Mouse (Mus musculus) stomach, postnatal 0 days (tissue): ENCODE measurements at regions not wholly inside any gene's neighbourhood (a gene's known extent, or its start where the extent isn't known, plus 50 kb on each side); places are given as distances from the start of the nearest gene placed in this dataset.
A peak's percentile ranks its signal among the peaks of the same experiment; 100 is the strongest.

Experiments used
- ATAC-seq: fragments of 200-750 bp; cut with Nextera tagmentation; 2 replicates; pipeline ENCODE4 v1.8.0; 2017; ENCODE audit not compliant: low FRiP score, low TSS enrichment
- DNase-seq: peaks from one replicate; pipeline ENCODE4 v3.0.0-alpha.2; 2016; ENCODE audit warnings: low spot score
- H3K27ac ChIP-seq: fragments of 300-500 bp; sonication (generic); replicated peaks from 2 replicates; pipeline ENCODE4 v1.5.1; 2014; ENCODE audit warnings: mild to moderate bottlenecking, control low read depth
- H3K27me3 ChIP-seq: fragments of 300-500 bp; sonication (generic); 2 replicates; pipeline ENCODE4 v1.6.1; 2014; ENCODE audit warnings: low read length; ENCODE audit not compliant: control insufficient read depth, insufficient read depth
- H3K36me3 ChIP-seq: fragments of 300-500 bp; sonication (generic); 2 replicates; pipeline ENCODE4 v1.6.1; 2014; ENCODE audit warnings: low read length, mixed read lengths; ENCODE audit not compliant: control insufficient read depth, insufficient read depth
- H3K4me1 ChIP-seq: fragments of 300-500 bp; sonication (generic); replicated peaks from 2 replicates; pipeline ENCODE4 v1.6.1; 2014; ENCODE audit warnings: antibody characterized with exemption; ENCODE audit not compliant: control insufficient read depth, insufficient read depth
- H3K4me2 ChIP-seq: fragments of 300-500 bp; sonication (generic); replicated peaks from 2 replicates; pipeline ENCODE4 v1.6.1; 2014; ENCODE audit warnings: low read depth, mild to moderate bottlenecking, control low read depth, moderate library complexity
- H3K4me3 ChIP-seq: fragments of 300-500 bp; sonication (generic); 2 replicates; pipeline ENCODE4 v1.5.1; 2014; ENCODE audit warnings: low read depth, low read length, control low read depth
- H3K9ac ChIP-seq: fragments of 300-500 bp; sonication (generic); 2 replicates; pipeline ENCODE4 v1.6.1; 2014; ENCODE audit warnings: mild to moderate bottlenecking, low read length, control low read depth, mixed read lengths
- H3K9me3 ChIP-seq: fragments of 300-500 bp; sonication (generic); 2 replicates; pipeline ENCODE4 v1.6.1; 2016; ENCODE audit warnings: low read length; ENCODE audit not compliant: control insufficient read depth
- CTCF ChIP-seq: IDR thresholded peaks from 2 replicates; pipeline ENCODE4 v1.5.1; 2016; ENCODE audit warnings: antibody characterized with exemption, low read depth, mild to moderate bottlenecking, moderate library complexity
- EP300 ChIP-seq: optimal IDR thresholded peaks from 2 replicates; pipeline ENCODE3; 2016; ENCODE audit warnings: antibody characterized with exemption
- WGBS: fragments of 180-500 bp; shearing (Covaris S2); extraction: QIAGEN DNeasy Blood & Tissue Kit; methylation state at CpG from one replicate; pipeline ENCODE4 v1.1.7; 2014; 5-methylcytosine and 5-hydroxymethylcytosine counted together

DNA sequence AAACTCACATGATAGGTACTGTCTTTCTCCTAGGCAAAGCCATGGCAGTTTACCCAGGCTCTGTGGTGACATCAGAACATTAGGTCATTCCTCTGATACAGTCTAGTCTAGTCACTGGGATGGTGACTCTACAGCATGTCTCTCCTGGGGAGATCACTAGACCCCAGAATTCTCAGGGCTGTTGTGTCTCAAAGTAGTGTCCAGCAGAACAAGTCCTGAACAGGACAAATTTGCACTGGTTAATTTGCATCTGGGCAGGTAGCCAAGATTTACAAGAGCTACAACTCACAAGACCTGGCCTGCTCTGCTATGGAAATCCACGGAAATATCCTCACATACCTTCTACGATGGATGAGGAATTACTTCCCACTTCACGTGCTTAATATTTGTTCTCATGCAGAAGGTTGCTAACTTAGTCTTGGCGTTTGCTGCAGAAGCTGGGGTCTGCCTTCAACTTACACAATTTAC lies 88.2 kb upstream of the Cerkl start:
- WGBS: 22% methylated on average over 4 of the region's 4 CpGs
- TF ChIP-seq EP300 (no peak), CTCF (no peak)
- Histone ChIP-seq H3K27ac (peak overlapping the region; percentile 53; the same call in 1 of the 2 replicates), H3K36me3 (no peaks in the 10 kb centered on the region), H3K9me3 (no peaks in the 10 kb centered on the region), H3K9ac (no peak overlapping the region), H3K4me2 (no peak overlapping the region), H3K4me3 (no peak overlapping the region), H3K27me3 (no peaks in the 10 kb centered on the region), H3K4me1 (0 out of 2 replicates have a peak, but pooled peaks cover 2% of the 10 kb centered on the region)
- peak; percentile 33 for DNase-seq
- peak; percentile 37; the same call in 1 of the 2 replicates for ATAC-seq

DNA sequence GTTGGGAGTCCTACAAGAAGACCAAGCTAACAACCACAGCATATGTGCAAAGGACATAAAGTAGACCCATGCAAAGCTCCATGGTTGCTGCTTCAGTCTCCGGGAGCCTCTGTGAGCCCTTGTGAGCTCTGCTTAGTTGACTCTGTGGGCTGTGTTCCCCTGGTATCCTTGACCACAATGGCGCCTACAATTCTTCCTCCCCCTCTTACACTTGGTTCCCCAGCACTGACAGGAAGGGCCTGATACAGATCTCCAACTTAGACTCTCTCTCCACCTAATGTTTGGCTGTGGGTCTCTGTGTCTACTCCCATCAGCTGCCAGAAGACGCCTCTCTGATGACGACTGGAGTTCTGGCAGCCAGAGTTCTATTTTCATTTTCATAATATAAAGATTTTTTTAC lies 88.9 kb upstream of the Itprid2 start:
- DNase-seq: no peak
- 74% methylated on average over 4 of the region's 4 CpGs for WGBS

DNA sequence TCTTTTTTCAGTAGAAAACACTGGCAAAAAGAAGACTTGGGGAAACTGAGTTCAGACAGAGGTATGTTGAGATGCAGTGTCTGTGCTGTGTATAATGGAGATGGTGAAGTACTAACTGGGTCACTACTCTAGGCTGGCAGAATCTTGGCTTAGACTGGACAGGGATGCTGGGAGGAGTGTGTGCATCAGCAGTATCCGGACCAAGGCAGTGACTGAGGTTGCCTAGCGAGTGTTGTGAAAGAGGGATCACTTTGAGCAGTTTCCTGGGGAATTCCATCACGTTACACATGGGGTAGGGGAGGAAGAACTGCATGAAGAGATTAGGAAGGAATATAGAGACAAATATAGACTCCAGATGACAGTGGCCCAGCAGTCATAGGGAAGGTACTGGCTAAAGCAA lies 87.9 kb upstream of the Itprid2 start:
- TF ChIP-seq CTCF: no peak
- no peak for TF ChIP-seq EP300
- Histone ChIP-seq H3K36me3 (no peaks in the 10 kb centered on the region), H3K4me1 (0 out of 2 replicates have a peak, but pooled peaks cover 2% of the 10 kb centered on the region), H3K9me3 (no peaks in the 10 kb centered on the region), H3K4me2 (no peak overlapping the region), H3K27ac (no peak overlapping the region; the same call in 1 of the 2 replicates), H3K27me3 (no peaks in the 10 kb centered on the region), H3K9ac (no peak overlapping the region), H3K4me3 (no peak overlapping the region)
- 53% methylated on average over 3 of the region's 3 CpGs for WGBS
- ATAC-seq (no peak; the same call in 1 of the 2 replicates), DNase-seq (no peak)

More for the DNA sequence above, 88.9 kb upstream of the Itprid2 start:
- no peaks in the 10 kb centered on the region for H3K9me3 ChIP-seq
- no peaks in the 10 kb centered on the region for H3K27me3 ChIP-seq
- no peaks in the 10 kb centered on the region for H3K36me3 ChIP-seq
- H3K4me3 ChIP-seq: no peak overlapping the region
- no peak overlapping the region for H3K4me2 ChIP-seq
- 0 out of 2 replicates have a peak, but pooled peaks cover 2% of the 10 kb centered on the region for H3K4me1 ChIP-seq
- TF ChIP-seq EP300 (no peak), CTCF (no peak)
- no peak overlapping the region for H3K9ac ChIP-seq
- no peak overlapping the region for H3K27ac ChIP-seq
- no peak for ATAC-seq

DNA sequence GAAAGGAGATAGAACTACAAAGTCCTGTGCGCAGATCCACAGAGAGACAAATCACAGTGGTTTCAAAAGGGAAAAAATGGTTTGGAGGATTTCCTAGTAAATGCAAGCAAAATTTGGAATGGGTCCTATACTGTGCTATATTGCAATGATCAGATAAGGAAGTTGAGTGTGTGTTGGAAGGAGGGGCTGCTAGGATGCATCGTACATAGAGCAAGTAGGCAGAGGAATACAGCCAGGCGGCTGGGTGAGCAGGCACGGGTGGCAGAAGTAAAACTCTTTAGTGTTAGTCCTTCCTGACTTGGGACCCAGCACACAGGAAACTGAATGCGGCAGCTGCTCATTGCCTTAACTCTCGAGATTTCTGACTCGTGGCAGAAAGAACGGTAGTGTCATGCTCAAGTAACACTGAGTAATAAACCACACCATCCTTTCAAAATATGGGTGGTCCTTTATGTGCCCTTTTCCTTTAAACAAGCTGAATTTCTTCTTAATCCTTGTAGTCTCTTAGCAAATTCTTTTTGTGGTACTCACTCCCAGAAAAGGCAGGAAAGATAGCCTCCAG lies 87.0 kb upstream of the Itprid2 start:
- H3K36me3 ChIP-seq: no peaks in the 10 kb centered on the region
- H3K9ac ChIP-seq: no peak overlapping the region
- H3K27ac ChIP-seq: 0 out of 2 replicates have a peak overlapping the region, but pooled peaks have one; percentile 1
- no peak for DNase-seq
- 26% methylated on average over 8 of the region's 8 CpGs for WGBS
- H3K9me3 ChIP-seq: no peaks in the 10 kb centered on the region
- no peak overlapping the region for H3K4me3 ChIP-seq
- H3K4me2 ChIP-seq: no peak overlapping the region
- 0 out of 2 replicates have a peak, but pooled peaks cover 2% of the 10 kb centered on the region for H3K4me1 ChIP-seq
- TF ChIP-seq CTCF: no peak
- no peak for TF ChIP-seq EP300
- H3K27me3 ChIP-seq: no peaks in the 10 kb centered on the region
- ATAC-seq: no peak

DNA sequence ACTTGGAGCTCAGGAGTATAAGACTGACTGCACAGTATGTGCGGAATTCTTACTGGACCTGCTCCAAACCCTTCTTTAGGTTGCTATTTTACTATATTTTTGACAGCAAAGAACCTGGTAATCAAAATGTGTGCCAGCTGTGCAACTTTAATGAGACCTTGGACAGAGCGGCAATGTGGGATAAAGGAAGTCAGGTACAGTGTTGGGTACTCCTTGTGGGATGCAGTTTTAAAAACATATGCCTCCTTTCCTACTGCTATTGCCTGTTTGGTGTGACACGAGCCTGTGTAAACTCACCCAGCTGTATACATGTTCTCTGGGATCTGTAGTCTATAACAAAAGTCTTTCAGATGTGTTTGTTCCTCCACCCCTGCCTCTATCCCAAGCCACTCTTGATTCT lies 85.4 kb upstream of the Itprid2 start:
- ATAC-seq (no peak), DNase-seq (no peak)
- TF ChIP-seq CTCF (no peak), EP300 (no peak)
- Histone ChIP-seq H3K4me1 (no peaks in the 10 kb centered on the region), H3K27ac (peak overlapping the region; percentile 18; the same call in 1 of the 2 replicates), H3K9me3 (no peaks in the 10 kb centered on the region), H3K4me2 (no peak overlapping the region), H3K36me3 (no peaks in the 10 kb centered on the region), H3K9ac (no peak overlapping the region), H3K27me3 (no peaks in the 10 kb centered on the region), H3K4me3 (no peak overlapping the region)
- WGBS: 65% methylated on average over 3 of the region's 3 CpGs

DNA sequence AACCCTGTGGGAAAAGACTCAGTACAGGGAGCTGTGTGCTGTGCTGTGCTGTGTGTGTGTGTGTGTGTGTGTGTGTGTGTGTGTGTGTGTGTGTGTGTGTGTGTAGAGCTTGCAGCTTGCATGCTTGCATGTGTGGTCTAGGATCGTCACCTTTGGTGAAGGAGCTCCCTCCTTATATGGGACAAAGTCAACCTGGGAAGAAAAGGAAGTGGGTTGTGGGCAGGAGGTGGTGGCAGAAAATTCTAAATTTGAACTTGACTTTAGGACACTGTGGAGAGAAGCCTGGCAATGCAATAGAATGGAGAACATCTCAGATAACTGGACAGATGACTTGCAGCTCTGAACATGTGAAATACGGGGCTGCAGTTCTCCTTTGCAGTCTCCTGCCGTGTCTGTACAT lies 84.7 kb upstream of the Itprid2 start:
- H3K27me3 ChIP-seq: no peaks in the 10 kb centered on the region
- DNase-seq: no peak
- H3K27ac ChIP-seq: peak overlapping the region; percentile 18; the same call in 1 of the 2 replicates
- ATAC-seq: no peak
- H3K36me3 ChIP-seq: no peaks in the 10 kb centered on the region
- H3K9me3 ChIP-seq: no peaks in the 10 kb centered on the region
- no peak for TF ChIP-seq EP300
- TF ChIP-seq CTCF: no peak
- no peak overlapping the region for H3K4me3 ChIP-seq
- H3K9ac ChIP-seq: no peak overlapping the region
- H3K4me2 ChIP-seq: no peak overlapping the region
- 70% methylated on average over 3 of the region's 3 CpGs for WGBS
- H3K4me1 ChIP-seq: no peaks in the 10 kb centered on the region
